Mouse (Mus musculus) heart, adult 2 months (tissue): Measurements from ENCODE around the gene Furin.

ENCODE experiments used
- CTCF ChIP-seq: fragments of 200-600 bp; IDR thresholded peaks from 2 replicates; pipeline ENCODE4 v1.8.1; 2022; ENCODE audit warnings: antibody characterized with exemption, mild to moderate bottlenecking, moderate library complexity
- POLR2A ChIP-seq: fragments of 200-500 bp; IDR thresholded peaks from 2 replicates; pipeline ENCODE4 v1.6.1; 2011; ENCODE audit warnings: mild to moderate bottlenecking, low read depth, low read length, control low read depth; ENCODE audit not compliant: insufficient read depth

- TF ChIP-seq CTCF (no peak), POLR2A (no peak)
These were observed 4.0 kb downstream of the Furin start for GRCm38 (mm10) chr7:80401041-80401859.
